Mouse (Mus musculus) adrenal gland, adult (tissue): ENCODE measurements at regions not wholly inside any gene's neighbourhood (a gene's known extent, or its start where the extent isn't known, plus 50 kb on each side); places are given as distances from the start of the nearest gene placed in this dataset.

Experiments used
- DNase-seq, 2 experiments: peaks; one replicate each; pipeline ENCODE4 v3.0.0; 2022 to 2023; ENCODE audit warnings: low spot score in 1 of 2; ENCODE audit not compliant: inconsistent age in 2 of 2

GRCm38 (mm10) chr12:110204246-110204989, 74.5 kb upstream of the Dio3 start:
- DNase-seq: peak in 1 of 2 experiments; percentile 36

- DNase-seq: peak in 1 of 2 experiments; percentile 48
Observed at GRCm38 (mm10) chr12:110206271-110206670, 72.6 kb upstream of the Dio3 start.

- DNase-seq: peak in 1 of 2 experiments; percentile 43
Observed at GRCm38 (mm10) chr12:110206812-110207211, 72.1 kb upstream of the Dio3 start.

GRCm38 (mm10) chr12:110207246-110207852, 71.5 kb upstream of the Dio3 start:
- DNase-seq: peak in 1 of 2 experiments; percentile 52

- peak in 1 of 2 experiments; percentile 53 for DNase-seq
Observed at GRCm38 (mm10) chr12:110212716-110213115, 66.2 kb upstream of the Dio3 start.

- no peak for DNase-seq
Observed at GRCm38 (mm10) chr12:110214833-110215232, 64.0 kb upstream of the Dio3 start.

GRCm38 (mm10) chr12:110215311-110215710, 63.6 kb upstream of the Dio3 start:
- no peak for DNase-seq

GRCm38 (mm10) chr12:110219750-110220149, 59.1 kb upstream of the Dio3 start:
- DNase-seq: no peak

- DNase-seq: peak in 1 of 2 experiments; percentile 45
Observed at GRCm38 (mm10) chr12:110220516-110220915, 58.4 kb upstream of the Dio3 start.

- DNase-seq: no peak
Observed at GRCm38 (mm10) chr12:110221184-110221583, 57.7 kb upstream of the Dio3 start.

- peak in 1 of 2 experiments; percentile 30 for DNase-seq
Observed at GRCm38 (mm10) chr12:110221679-110222078, 57.2 kb upstream of the Dio3 start.

GRCm38 (mm10) chr12:110224250-110224649, 54.6 kb upstream of the Dio3 start:
- peak; percentile 51 to 81 for DNase-seq

GRCm38 (mm10) chr12:110228011-110228411, 50.9 kb upstream of the Dio3 start:
- no peak for DNase-seq
